Mouse (Mus musculus): ENCODE results near the gene Meiob. TPM values are rescaled to one million over a fixed set of nuclear protein-coding genes. Genes with fewer than 3 reads are reported as not detected.
A peak's percentile ranks its signal among the peaks of the same experiment; 100 is the strongest.

Gene Meiob
- not detected in 2 replicates for polyA plus RNA-seq (2015; fragmentation: Nextera tagmentation; extraction: Ambion mirVana)

- under 1% methylated on average over 71 of the region's 71 CpGs for WGBS
- peaks cover 12% of the 10 kb centered on the region; the same call in 1 of the 2 replicates for H3K27me3 ChIP-seq (replicated peaks; ENCODE audit: control insufficient read depth, insufficient read depth, low read length)
- H3K9ac ChIP-seq (ENCODE audit: low read depth, low read length) = peak within 1 kb of the TSS; percentile 65
- no peak within 1 kb of the TSS for H3K27ac ChIP-seq (ENCODE audit: low read length)
- no peaks in the 10 kb centered on the region for H3K36me3 ChIP-seq (ENCODE audit: control insufficient read depth, insufficient read depth, low read length)
- ATAC-seq = peak; percentile 95
- peak within 1 kb of the TSS; percentile 70 for H3K4me3 ChIP-seq (ENCODE audit: low read length)
- H3K9me3 ChIP-seq (ENCODE audit: control insufficient read depth, low read length) = no peaks in the 10 kb centered on the region
- H3K4me1 ChIP-seq (ENCODE audit: control insufficient read depth, insufficient read depth, low read length) = peaks cover 4% of the 10 kb centered on the region
- H3K4me2 ChIP-seq (ENCODE audit: low read depth, low read length) = peak within 1 kb of the TSS; percentile 87
These were observed at the start of gene Meiob for GRCm38 (mm10) chr17:24803952-24804951. Gene Meiob, plus strand, starts transcription at chr17:24804289.

GRCm38 (mm10) chr17:24757394-24757793, 46.7 kb upstream of the Meiob start:
- H3K4me1 ChIP-seq (ENCODE audit: control insufficient read depth, insufficient read depth, low read length) = peaks cover 6% of the 10 kb centered on the region; the same call in 1 of the 2 replicates
- 80% methylated on average over 1 of the region's 1 CpGs for WGBS
- no peak for ATAC-seq
- no peaks in the 10 kb centered on the region for H3K9me3 ChIP-seq (ENCODE audit: control insufficient read depth, low read length)
- H3K4me3 ChIP-seq (ENCODE audit: low read length) = no peak overlapping the region
- H3K36me3 ChIP-seq (ENCODE audit: control insufficient read depth, insufficient read depth, low read length) = no peaks in the 10 kb centered on the region
- H3K9ac ChIP-seq (ENCODE audit: low read depth, low read length) = no peak overlapping the region
- H3K27ac ChIP-seq (ENCODE audit: low read length) = no peak overlapping the region
- H3K27me3 ChIP-seq (replicated peaks; ENCODE audit: control insufficient read depth, insufficient read depth, low read length) = peaks cover 27% of the 10 kb centered on the region
- no peak overlapping the region for H3K4me2 ChIP-seq (ENCODE audit: low read depth, low read length)

- no peak overlapping the region for H3K4me3 ChIP-seq (ENCODE audit: low read length)
- H3K36me3 ChIP-seq (ENCODE audit: control insufficient read depth, insufficient read depth, low read length) = no peaks in the 10 kb centered on the region
- H3K4me1 ChIP-seq (ENCODE audit: control insufficient read depth, insufficient read depth, low read length) = peaks cover 1% of the 10 kb centered on the region; the same call in 1 of the 2 replicates
- no peaks in the 10 kb centered on the region for H3K9me3 ChIP-seq (ENCODE audit: control insufficient read depth, low read length)
- no peak overlapping the region for H3K9ac ChIP-seq (ENCODE audit: low read depth, low read length)
- H3K27me3 ChIP-seq (replicated peaks; ENCODE audit: control insufficient read depth, insufficient read depth, low read length) = no peaks in the 10 kb centered on the region
- WGBS = 59% methylated on average over 5 of the region's 5 CpGs
- ATAC-seq = no peak
- H3K4me2 ChIP-seq (ENCODE audit: low read depth, low read length) = no peak overlapping the region
- no peak overlapping the region for H3K27ac ChIP-seq (ENCODE audit: low read length)
These were observed 43.0 kb upstream of the Meiob start for GRCm38 (mm10) chr17:24761121-24761520.

GRCm38 (mm10) chr17:24765016-24765905, 38.8 kb upstream of the Meiob start:
- 0 out of 2 replicates have a peak, but pooled peaks cover 4% of the 10 kb centered on the region for H3K27me3 ChIP-seq (replicated peaks; ENCODE audit: control insufficient read depth, insufficient read depth, low read length)
- WGBS = 48% methylated on average over 21 of the region's 22 CpGs
- H3K36me3 ChIP-seq (ENCODE audit: control insufficient read depth, insufficient read depth, low read length) = no peaks in the 10 kb centered on the region
- H3K4me3 ChIP-seq (ENCODE audit: low read length) = no peak overlapping the region
- H3K9ac ChIP-seq (ENCODE audit: low read depth, low read length) = 0 out of 2 replicates have a peak overlapping the region, but pooled peaks have one; percentile 2
- ATAC-seq = no peak; the same call in 1 of the 2 replicates
- H3K27ac ChIP-seq (ENCODE audit: low read length) = peak overlapping the region; percentile 15; the same call in 1 of the 2 replicates
- H3K9me3 ChIP-seq (ENCODE audit: control insufficient read depth, low read length) = no peaks in the 10 kb centered on the region
- H3K4me1 ChIP-seq (ENCODE audit: control insufficient read depth, insufficient read depth, low read length) = peaks cover 5% of the 10 kb centered on the region; the same call in 1 of the 2 replicates
- no peak overlapping the region for H3K4me2 ChIP-seq (ENCODE audit: low read depth, low read length)

- no peaks in the 10 kb centered on the region for H3K36me3 ChIP-seq (ENCODE audit: control insufficient read depth, insufficient read depth, low read length)
- H3K9ac ChIP-seq (ENCODE audit: low read depth, low read length) = no peak overlapping the region
- H3K4me1 ChIP-seq (ENCODE audit: control insufficient read depth, insufficient read depth, low read length) = peaks cover 5% of the 10 kb centered on the region; the same call in 1 of the 2 replicates
- no peak for ATAC-seq
- no peak overlapping the region for H3K27ac ChIP-seq (ENCODE audit: low read length)
- H3K4me3 ChIP-seq (ENCODE audit: low read length) = no peak overlapping the region
- H3K9me3 ChIP-seq (ENCODE audit: control insufficient read depth, low read length) = no peaks in the 10 kb centered on the region
- H3K4me2 ChIP-seq (ENCODE audit: low read depth, low read length) = no peak overlapping the region
- 23% methylated on average over 12 of the region's 12 CpGs for WGBS
- 0 out of 2 replicates have a peak, but pooled peaks cover 4% of the 10 kb centered on the region for H3K27me3 ChIP-seq (replicated peaks; ENCODE audit: control insufficient read depth, insufficient read depth, low read length)
These were observed 37.7 kb upstream of the Meiob start for GRCm38 (mm10) chr17:24766266-24766875.

GRCm38 (mm10) chr17:24769146-24769545, 34.9 kb upstream of the Meiob start:
- Histone ChIP-seq H3K27ac (ENCODE audit: low read length) (no peak overlapping the region), H3K27me3 (replicated peaks; ENCODE audit: control insufficient read depth, insufficient read depth, low read length) (0 out of 2 replicates have a peak, but pooled peaks cover 4% of the 10 kb centered on the region), H3K4me3 (ENCODE audit: low read length) (no peak overlapping the region), H3K36me3 (ENCODE audit: control insufficient read depth, insufficient read depth, low read length) (no peaks in the 10 kb centered on the region), H3K9me3 (ENCODE audit: control insufficient read depth, low read length) (no peaks in the 10 kb centered on the region), H3K4me2 (ENCODE audit: low read depth, low read length) (no peak overlapping the region), H3K9ac (ENCODE audit: low read depth, low read length) (no peak overlapping the region), H3K4me1 (ENCODE audit: control insufficient read depth, insufficient read depth, low read length) (peaks cover 5% of the 10 kb centered on the region; the same call in 1 of the 2 replicates)
- no peak for ATAC-seq
- 29% methylated on average over 3 of the region's 3 CpGs for WGBS

GRCm38 (mm10) chr17:24773241-24773640, 30.8 kb upstream of the Meiob start:
- Histone ChIP-seq H3K9me3 (ENCODE audit: control insufficient read depth, low read length) (no peaks in the 10 kb centered on the region), H3K4me2 (ENCODE audit: low read depth, low read length) (no peak overlapping the region), H3K36me3 (ENCODE audit: control insufficient read depth, insufficient read depth, low read length) (no peaks in the 10 kb centered on the region), H3K9ac (ENCODE audit: low read depth, low read length) (no peak overlapping the region), H3K27me3 (replicated peaks; ENCODE audit: control insufficient read depth, insufficient read depth, low read length) (0 out of 2 replicates have a peak, but pooled peaks cover 4% of the 10 kb centered on the region), H3K4me1 (ENCODE audit: control insufficient read depth, insufficient read depth, low read length) (no peaks in the 10 kb centered on the region), H3K27ac (ENCODE audit: low read length) (no peak overlapping the region), H3K4me3 (ENCODE audit: low read length) (no peak overlapping the region)
- 73% methylated on average over 5 of the region's 5 CpGs for WGBS
- no peak for ATAC-seq

GRCm38 (mm10) chr17:24775173-24775572, 28.9 kb upstream of the Meiob start:
- Histone ChIP-seq H3K27ac (ENCODE audit: low read length) (no peak overlapping the region), H3K27me3 (replicated peaks; ENCODE audit: control insufficient read depth, insufficient read depth, low read length) (no peaks in the 10 kb centered on the region), H3K36me3 (ENCODE audit: control insufficient read depth, insufficient read depth, low read length) (no peaks in the 10 kb centered on the region), H3K9me3 (ENCODE audit: control insufficient read depth, low read length) (no peaks in the 10 kb centered on the region), H3K4me2 (ENCODE audit: low read depth, low read length) (no peak overlapping the region), H3K4me1 (ENCODE audit: control insufficient read depth, insufficient read depth, low read length) (no peaks in the 10 kb centered on the region), H3K9ac (ENCODE audit: low read depth, low read length) (no peak overlapping the region), H3K4me3 (ENCODE audit: low read length) (no peak overlapping the region)
- ATAC-seq = no peak
- WGBS = 64% methylated on average over 8 of the region's 8 CpGs

Measured in intestine, embryonic 16.5 days (tissue).